Mouse (Mus musculus) erythroblast, embryonic 14.5 days (primary cell): Measurements from ENCODE around the gene Arhgef39.

Source experiments
- GATA1 ChIP-seq: IDR thresholded peaks from 2 replicates; pipeline ENCODE4 v1.6.1; 2012; ENCODE audit warnings: low read length, inconsistent platforms, mixed read lengths
- TAL1 ChIP-seq: IDR thresholded peaks from 3 replicates; pipeline ENCODE4 v1.6.1; 2012; ENCODE audit warnings: low read length, inconsistent platforms, mixed read lengths

GRCm38 (mm10) chr4:43503041-43503440, 3.5 kb upstream of the Arhgef39 start:
- TF ChIP-seq GATA1, result no peak
- TF ChIP-seq TAL1, result no peak
